Mouse (Mus musculus) heart, postnatal 4 days (tissue): ENCODE data around the gene Lbr. TPM values are rescaled to one million over a fixed set of nuclear protein-coding genes. Genes with fewer than 3 reads are reported as not detected.
A peak's percentile ranks its signal among the peaks of the same experiment; 100 is the strongest.
"Not testable (repeated sequence)": the region's sequence is repeated elsewhere in the genome, so short reads cannot be mapped to it uniquely, and the experiment has no call there.

Experiments
- DNase-seq: peaks from one replicate; pipeline ENCODE4 v3.0.0; 2021
- total RNA-seq, 2 experiments: library from RNA; stranded (reverse); gene quantifications; 2 replicates each; pipeline ENCODE4 v1.2.3; 2021

Gene Lbr
- total RNA-seq, 2 experiments from 2014 or later: 46.0 to 47.7 TPM

GRCm38 (mm10) chr1:181851521-181852310, 8.9 kb upstream of the Lbr start:
- DNase-seq: peak; percentile 54

- DNase-seq: no peak
Observed at GRCm38 (mm10) chr1:181850441-181850840, 7.6 kb upstream of the Lbr start.

- DNase-seq: no peak
Observed at GRCm38 (mm10) chr1:181848210-181848609, 5.4 kb upstream of the Lbr start.

- DNase-seq: no peak
Observed at GRCm38 (mm10) chr1:181847396-181847795, 4.5 kb upstream of the Lbr start.

GRCm38 (mm10) chr1:181845767-181846166, 2.9 kb upstream of the Lbr start:
- DNase-seq: no peak

- no peak for DNase-seq
Observed at GRCm38 (mm10) chr1:181844874-181845547, 2.2 kb upstream of the Lbr start.

GRCm38 (mm10) chr1:181841864-181842672, 778 bp downstream of the Lbr start:
- peak; percentile 97 for DNase-seq

GRCm38 (mm10) chr1:181841396-181841795, 1.4 kb downstream of the Lbr start:
- no peak for DNase-seq

- DNase-seq: no peak
Observed at GRCm38 (mm10) chr1:181839746-181840366, 3.0 kb downstream of the Lbr start.

- DNase-seq: no peak
Observed at GRCm38 (mm10) chr1:181838111-181838510, 4.7 kb downstream of the Lbr start.

- no peak for DNase-seq
Observed at GRCm38 (mm10) chr1:181833143-181833542, 9.7 kb downstream of the Lbr start.

GRCm38 (mm10) chr1:181832720-181833119, 10.1 kb downstream of the Lbr start:
- DNase-seq: no peak

GRCm38 (mm10) chr1:181828365-181828764, 14.5 kb downstream of the Lbr start:
- no peak for DNase-seq

GRCm38 (mm10) chr1:181826716-181827115, 16.1 kb downstream of the Lbr start:
- no peak for DNase-seq

- no peak for DNase-seq
Observed at GRCm38 (mm10) chr1:181811481-181812223, 31.2 kb downstream of the Lbr start.

GRCm38 (mm10) chr1:181800667-181801066, 42.2 kb downstream of the Lbr start:
- no peak for DNase-seq

GRCm38 (mm10) chr1:181799911-181800310, 42.9 kb downstream of the Lbr start:
- no peak for DNase-seq

- DNase-seq: peak; percentile 78
Observed at GRCm38 (mm10) chr1:181793541-181793940, 49.3 kb downstream of the Lbr start.

GRCm38 (mm10) chr1:181789952-181790351, 52.9 kb downstream of the Lbr start:
- no peak for DNase-seq

GRCm38 (mm10) chr1:181782600-181782999, 60.2 kb downstream of the Lbr start:
- DNase-seq: not testable (repeated sequence)

GRCm38 (mm10) chr1:181776541-181776940, 66.3 kb downstream of the Lbr start:
- no peak for DNase-seq

- no peak for DNase-seq
Observed at GRCm38 (mm10) chr1:181771871-181772270, 71.0 kb downstream of the Lbr start.
